Mouse (Mus musculus): ENCODE results near the gene Olfm2. TPM values are rescaled to one million over a fixed set of nuclear protein-coding genes. Genes with fewer than 3 reads are reported as not detected.
A peak's percentile ranks its signal among the peaks of the same experiment; 100 is the strongest.

The Olfm2 gene
- 127 and 128 TPM in 2 replicates for polyA plus RNA-seq (2015; fragmentation: Nextera tagmentation; extraction: Ambion mirVana)

- no peaks in the 10 kb centered on the region for H3K36me3 ChIP-seq
- H3K9ac ChIP-seq: peak within 1 kb of the TSS; percentile 85
- H3K27ac ChIP-seq (replicated peaks): peak within 1 kb of the TSS; percentile 61
- H3K4me1 ChIP-seq (replicated peaks): peaks cover 38% of the 10 kb centered on the region
- peaks cover 38% of the 10 kb centered on the region for H3K27me3 ChIP-seq
- H3K4me2 ChIP-seq: peak within 1 kb of the TSS; percentile 76
- WGBS: 2% methylated on average over 48 of the region's 50 CpGs
- ATAC-seq (ENCODE audit: low read depth): peak; percentile 59
- H3K9me3 ChIP-seq: no peaks in the 10 kb centered on the region
- H3K4me3 ChIP-seq: peak within 1 kb of the TSS; percentile 67
Measured at GRCm38 (mm10) chr9:20746017-20746660, at the start of gene Olfm2. Gene Olfm2 (minus strand): TSS chr9:20746349.

- Histone ChIP-seq H3K27me3 (no peaks in the 10 kb centered on the region), H3K9me3 (no peaks in the 10 kb centered on the region), H3K4me3 (no peak overlapping the region), H3K4me1 (replicated peaks) (peaks cover 12% of the 10 kb centered on the region; the same call in 1 of the 2 replicates), H3K27ac (replicated peaks) (peak overlapping the region; percentile 76), H3K36me3 (no peaks in the 10 kb centered on the region), H3K4me2 (no peak overlapping the region), H3K9ac (no peak overlapping the region)
- peak; percentile 92 for ATAC-seq (ENCODE audit: low read depth)
- 37% methylated on average over 7 of the region's 7 CpGs for WGBS
Measured at GRCm38 (mm10) chr9:20794108-20794806, 48.1 kb upstream of the Olfm2 start.

GRCm38 (mm10) chr9:20790345-20790744 is 44.2 kb upstream of the Olfm2 start:
- Histone ChIP-seq H3K27me3 (no peaks in the 10 kb centered on the region), H3K4me1 (replicated peaks) (peaks cover 12% of the 10 kb centered on the region; the same call in 1 of the 2 replicates), H3K27ac (replicated peaks) (no peak overlapping the region), H3K9me3 (no peaks in the 10 kb centered on the region), H3K4me3 (no peak overlapping the region), H3K4me2 (no peak overlapping the region), H3K36me3 (no peaks in the 10 kb centered on the region), H3K9ac (no peak overlapping the region)
- no peak for ATAC-seq (ENCODE audit: low read depth)
- 81% methylated on average over 3 of the region's 3 CpGs for WGBS

- no peak overlapping the region for H3K27ac ChIP-seq (replicated peaks)
- WGBS: 86% methylated on average over 3 of the region's 4 CpGs
- ATAC-seq (ENCODE audit: low read depth): no peak
- no peaks in the 10 kb centered on the region for H3K9me3 ChIP-seq
- H3K4me3 ChIP-seq: no peak overlapping the region
- no peak overlapping the region for H3K9ac ChIP-seq
- peaks cover 12% of the 10 kb centered on the region; the same call in 1 of the 2 replicates for H3K4me1 ChIP-seq (replicated peaks)
- no peak overlapping the region for H3K4me2 ChIP-seq
- no peaks in the 10 kb centered on the region for H3K36me3 ChIP-seq
- H3K27me3 ChIP-seq: no peaks in the 10 kb centered on the region
Measured at GRCm38 (mm10) chr9:20789651-20790050, 43.5 kb upstream of the Olfm2 start.

- no peak overlapping the region for H3K9ac ChIP-seq
- no peak overlapping the region for H3K27ac ChIP-seq (replicated peaks)
- no peaks in the 10 kb centered on the region for H3K4me1 ChIP-seq (replicated peaks)
- no peaks in the 10 kb centered on the region for H3K36me3 ChIP-seq
- no peaks in the 10 kb centered on the region for H3K9me3 ChIP-seq
- no peak overlapping the region for H3K4me3 ChIP-seq
- WGBS: 80% methylated on average over 8 of the region's 8 CpGs
- H3K27me3 ChIP-seq: no peaks in the 10 kb centered on the region
- no peak for ATAC-seq (ENCODE audit: low read depth)
- H3K4me2 ChIP-seq: no peak overlapping the region
Measured at GRCm38 (mm10) chr9:20787992-20788391, 41.8 kb upstream of the Olfm2 start.

GRCm38 (mm10) chr9:20785055-20785454 is 38.9 kb upstream of the Olfm2 start:
- H3K4me2 ChIP-seq: no peak overlapping the region
- no peaks in the 10 kb centered on the region for H3K9me3 ChIP-seq
- H3K9ac ChIP-seq: no peak overlapping the region
- no peaks in the 10 kb centered on the region for H3K27me3 ChIP-seq
- no peaks in the 10 kb centered on the region for H3K4me1 ChIP-seq (replicated peaks)
- H3K4me3 ChIP-seq: no peak overlapping the region
- H3K27ac ChIP-seq (replicated peaks): no peak overlapping the region
- WGBS: 83% methylated on average over 6 of the region's 6 CpGs
- no peaks in the 10 kb centered on the region for H3K36me3 ChIP-seq
- ATAC-seq (ENCODE audit: low read depth): no peak

- H3K27ac ChIP-seq (replicated peaks): no peak overlapping the region
- H3K4me3 ChIP-seq: no peak overlapping the region
- ATAC-seq (ENCODE audit: low read depth): no peak
- no peaks in the 10 kb centered on the region for H3K36me3 ChIP-seq
- H3K27me3 ChIP-seq: no peaks in the 10 kb centered on the region
- H3K4me2 ChIP-seq: no peak overlapping the region
- WGBS: 86% methylated on average over 3 of the region's 3 CpGs
- H3K9ac ChIP-seq: no peak overlapping the region
- H3K9me3 ChIP-seq: no peaks in the 10 kb centered on the region
- H3K4me1 ChIP-seq (replicated peaks): no peaks in the 10 kb centered on the region
Measured at GRCm38 (mm10) chr9:20781286-20781685, 35.1 kb upstream of the Olfm2 start.

- Histone ChIP-seq H3K4me1 (replicated peaks) (peaks cover 9% of the 10 kb centered on the region), H3K4me3 (no peak overlapping the region), H3K27me3 (no peaks in the 10 kb centered on the region), H3K4me2 (no peak overlapping the region), H3K36me3 (no peaks in the 10 kb centered on the region), H3K9ac (no peak overlapping the region), H3K9me3 (no peaks in the 10 kb centered on the region), H3K27ac (replicated peaks) (no peak overlapping the region)
- WGBS: 90% methylated on average over 2 of the region's 2 CpGs
- ATAC-seq (ENCODE audit: low read depth): no peak
Measured at GRCm38 (mm10) chr9:20765274-20765673, 19.1 kb upstream of the Olfm2 start.

GRCm38 (mm10) chr9:20763099-20763498 is 16.9 kb upstream of the Olfm2 start:
- Histone ChIP-seq H3K4me3 (no peak overlapping the region), H3K4me1 (replicated peaks) (peaks cover 9% of the 10 kb centered on the region), H3K36me3 (no peaks in the 10 kb centered on the region), H3K27ac (replicated peaks) (no peak overlapping the region), H3K27me3 (no peaks in the 10 kb centered on the region), H3K9me3 (peaks cover 4% of the 10 kb centered on the region; the same call in 1 of the 2 replicates), H3K9ac (no peak overlapping the region), H3K4me2 (no peak overlapping the region)
- WGBS: 94% methylated on average over 1 of the region's 1 CpGs
- ATAC-seq (ENCODE audit: low read depth): no peak

- Histone ChIP-seq H3K9ac (no peak overlapping the region), H3K9me3 (peaks cover 4% of the 10 kb centered on the region; the same call in 1 of the 2 replicates), H3K4me2 (no peak overlapping the region), H3K4me3 (no peak overlapping the region), H3K36me3 (no peaks in the 10 kb centered on the region), H3K27me3 (no peaks in the 10 kb centered on the region), H3K27ac (replicated peaks) (no peak overlapping the region), H3K4me1 (replicated peaks) (peaks cover 9% of the 10 kb centered on the region)
- 33% methylated on average over 7 of the region's 7 CpGs for WGBS
- peak; percentile 36; the same call in 1 of the 2 replicates for ATAC-seq (ENCODE audit: low read depth)
Measured at GRCm38 (mm10) chr9:20762197-20762961, 16.2 kb upstream of the Olfm2 start.

- WGBS: 74% methylated on average over 3 of the region's 3 CpGs
- peaks cover 9% of the 10 kb centered on the region for H3K4me1 ChIP-seq (replicated peaks)
- no peak overlapping the region for H3K27ac ChIP-seq (replicated peaks)
- no peaks in the 10 kb centered on the region for H3K27me3 ChIP-seq
- H3K4me2 ChIP-seq: no peak overlapping the region
- ATAC-seq (ENCODE audit: low read depth): no peak
- no peak overlapping the region for H3K9ac ChIP-seq
- no peak overlapping the region for H3K4me3 ChIP-seq
- peaks cover 4% of the 10 kb centered on the region; the same call in 1 of the 2 replicates for H3K9me3 ChIP-seq
- no peaks in the 10 kb centered on the region for H3K36me3 ChIP-seq
Measured at GRCm38 (mm10) chr9:20761388-20761787, 15.2 kb upstream of the Olfm2 start.

- Histone ChIP-seq H3K9me3 (peaks cover 4% of the 10 kb centered on the region; the same call in 1 of the 2 replicates), H3K4me2 (no peak overlapping the region), H3K9ac (no peak overlapping the region), H3K36me3 (no peaks in the 10 kb centered on the region), H3K27me3 (no peaks in the 10 kb centered on the region), H3K4me3 (no peak overlapping the region), H3K27ac (replicated peaks) (no peak overlapping the region), H3K4me1 (replicated peaks) (peaks cover 9% of the 10 kb centered on the region)
- ATAC-seq (ENCODE audit: low read depth): no peak
- WGBS: 71% methylated on average over 12 of the region's 12 CpGs
Measured at GRCm38 (mm10) chr9:20760813-20761212, 14.7 kb upstream of the Olfm2 start.

Data from neural tube, embryonic 13.5 days (tissue).